Mouse (Mus musculus) kidney, adult 11 months (tissue): ENCODE measurements around the gene Sephs2.
A peak's percentile ranks its signal among the peaks of the same experiment; 100 is the strongest.
"Not testable (repeated sequence)": the region's sequence is repeated elsewhere in the genome, so short reads cannot be mapped to it uniquely, and the experiment has no call there.

Experiments
- DNase-seq: peaks from one replicate; pipeline ENCODE4 v3.0.0; 2022

The Sephs2 gene

GRCm38 (mm10) chr7:127270666-127271065 lies 3.2 kb downstream of the Sephs2 start:
- no peak for DNase-seq

GRCm38 (mm10) chr7:127270256-127270655 lies 3.6 kb downstream of the Sephs2 start:
- DNase-seq = no peak

GRCm38 (mm10) chr7:127263526-127263925 lies 10.3 kb downstream of the Sephs2 start:
- no peak for DNase-seq

- DNase-seq = no peak
Measured at GRCm38 (mm10) chr7:127262218-127262961, 11.5 kb downstream of the Sephs2 start.

GRCm38 (mm10) chr7:127260309-127261111 lies 13.3 kb downstream of the Sephs2 start, which contains the start of gene Dctpp1:
TSS of gene Dctpp1 (minus strand) at chr7:127260709.
- DNase-seq = peak; percentile 99

GRCm38 (mm10) chr7:127259186-127259905 lies 14.5 kb downstream of the Sephs2 start:
- no peak for DNase-seq

- DNase-seq = no peak
Measured at GRCm38 (mm10) chr7:127256518-127256917, 17.3 kb downstream of the Sephs2 start.

GRCm38 (mm10) chr7:127255965-127256364 lies 17.9 kb downstream of the Sephs2 start:
- no peak for DNase-seq

GRCm38 (mm10) chr7:127255008-127255407 lies 18.8 kb downstream of the Sephs2 start:
- DNase-seq = no peak

- peak; percentile 92 for DNase-seq
Measured at GRCm38 (mm10) chr7:127253821-127254769, 19.8 kb downstream of the Sephs2 start.

- DNase-seq = no peak
Measured at GRCm38 (mm10) chr7:127253341-127253740, 20.5 kb downstream of the Sephs2 start.

- DNase-seq = no peak
Measured at GRCm38 (mm10) chr7:127252414-127252813, 21.4 kb downstream of the Sephs2 start.

- DNase-seq = not testable (repeated sequence)
Measured at GRCm38 (mm10) chr7:127250511-127250910, 23.3 kb downstream of the Sephs2 start.

- DNase-seq = no peak
Measured at GRCm38 (mm10) chr7:127244658-127245510, 29.0 kb downstream of the Sephs2 start.

GRCm38 (mm10) chr7:127243870-127244657 lies 29.8 kb downstream of the Sephs2 start, which contains the start of gene Zfp771:
TSS of gene Zfp771 (plus strand) at chr7:127244274.
- peak; percentile 97 for DNase-seq

GRCm38 (mm10) chr7:127243361-127243867 lies 30.4 kb downstream of the Sephs2 start:
- DNase-seq = no peak

- no peak for DNase-seq
Measured at GRCm38 (mm10) chr7:127234777-127235176, 39.1 kb downstream of the Sephs2 start.

GRCm38 (mm10) chr7:127233765-127234164 lies 40.1 kb downstream of the Sephs2 start:
- no peak for DNase-seq

GRCm38 (mm10) chr7:127233368-127233749 lies 40.5 kb downstream of the Sephs2 start:
- DNase-seq = no peak
